Mouse (Mus musculus) left cerebral cortex, postnatal 4 days (tissue): ENCODE data around the gene Plin1. TPM values are rescaled to one million over a fixed set of nuclear protein-coding genes. Genes with fewer than 3 reads are reported as not detected.

Source experiments
- DNase-seq: peaks from one replicate; pipeline ENCODE4 v3.0.0-alpha.2; 2022
- intact Hi-C: fragments of 180-260 bp; cut with DNase I; formaldehyde crosslinking; loops from one replicate; pipeline ENCODE4 v1.15.1; 2025
- total RNA-seq, 2 experiments: library from RNA; stranded (reverse); gene quantifications; 2 replicates each; pipeline ENCODE4 v1.2.3; 2021

Plin1 gene
- not detected for total RNA-seq

- intact Hi-C loops = no loop called here
- DNase-seq = no peak
Observed at GRCm38 (mm10) chr7:79732622-79733021, at the start of gene Plin1. Gene Plin1 (minus strand): TSS chr7:79732903.

- no peak for DNase-seq
- intact Hi-C loops = loop anchor here (2.0 kb wide), 1 partner anchor 300 kb away; no protein-coding TSS in a partner anchor
Observed at GRCm38 (mm10) chr7:79782516-79782855, 49.8 kb upstream of the Plin1 start.

GRCm38 (mm10) chr7:79781826-79782515 is 49.3 kb upstream of the Plin1 start:
- no peak for DNase-seq
- intact Hi-C loops = loop anchor here (2.0 kb wide), 1 partner anchor 299 kb away; no protein-coding TSS in a partner anchor

GRCm38 (mm10) chr7:79780647-79781626 is 48.2 kb upstream of the Plin1 start:
- DNase-seq = peak; percentile 72
- intact Hi-C loops = no loop called here

- intact Hi-C loops = no loop called here
- DNase-seq = no peak
Observed at GRCm38 (mm10) chr7:79771561-79772512, 39.1 kb upstream of the Plin1 start.

- no peak for DNase-seq
- intact Hi-C loops = no loop called here
Observed at GRCm38 (mm10) chr7:79769664-79770063, 37.0 kb upstream of the Plin1 start.

GRCm38 (mm10) chr7:79765991-79766390 is 33.3 kb upstream of the Plin1 start:
- intact Hi-C loops = no loop called here
- DNase-seq = no peak

GRCm38 (mm10) chr7:79762106-79762505 is 29.4 kb upstream of the Plin1 start:
- no peak for DNase-seq
- intact Hi-C loops = no loop called here

GRCm38 (mm10) chr7:79761124-79761876 is 28.6 kb upstream of the Plin1 start:
- DNase-seq = no peak
- intact Hi-C loops = no loop called here

- no peak for DNase-seq
- intact Hi-C loops = no loop called here
Observed at GRCm38 (mm10) chr7:79759766-79760165, 27.1 kb upstream of the Plin1 start.

GRCm38 (mm10) chr7:79758176-79758575 is 25.5 kb upstream of the Plin1 start:
- DNase-seq = no peak
- intact Hi-C loops = no loop called here

- no peak for DNase-seq
- intact Hi-C loops = no loop called here
Observed at GRCm38 (mm10) chr7:79756334-79756733, 23.6 kb upstream of the Plin1 start.

GRCm38 (mm10) chr7:79749511-79749910 is 16.8 kb upstream of the Plin1 start:
- DNase-seq = no peak
- intact Hi-C loops = no loop called here

- no peak for DNase-seq
Observed at GRCm38 (mm10) chr7:79747659-79748058, 15.0 kb upstream of the Plin1 start.

GRCm38 (mm10) chr7:79744585-79744984 is 11.9 kb upstream of the Plin1 start:
- DNase-seq = no peak
- intact Hi-C loops = no loop called here

More at GRCm38 (mm10) chr7:79747659-79748058, 15.0 kb upstream of the Plin1 start:
- intact Hi-C loops = no loop called here

- no peak for DNase-seq
- intact Hi-C loops = no loop called here
Observed at GRCm38 (mm10) chr7:79744051-79744450, 11.3 kb upstream of the Plin1 start.

- intact Hi-C loops = no loop called here
- DNase-seq = peak; percentile 75
Observed at GRCm38 (mm10) chr7:79742659-79743536, 10.2 kb upstream of the Plin1 start, which contains the start of the genes Pex11a and Wdr93. Gene Pex11a (minus strand): TSS chr7:79743131. Gene Wdr93 (plus strand): TSS chr7:79743163.

GRCm38 (mm10) chr7:79742277-79742658 is 9.6 kb upstream of the Plin1 start:
- no peak for DNase-seq
- intact Hi-C loops = no loop called here

- no peak for DNase-seq
- intact Hi-C loops = no loop called here
Observed at GRCm38 (mm10) chr7:79740279-79740678, 7.6 kb upstream of the Plin1 start.
